Mouse (Mus musculus): ENCODE data around the gene Fut9.

Fut9 gene

GRCm38 (mm10) chr4:25658792-25659191 is 141.3 kb downstream of the Fut9 start:
- ChIA-PET CTCF (no interaction called here), POLR2A (no interaction called here)

- ChIA-PET CTCF (no interaction called here), POLR2A (no interaction called here)
Measured at GRCm38 (mm10) chr4:25651902-25652301, 148.1 kb downstream of the Fut9 start.

GRCm38 (mm10) chr4:25648107-25648506 is 151.9 kb downstream of the Fut9 start:
- POLR2A ChIA-PET = interaction anchor here in 1 of 4 experiments (1.6 kb wide), 1 partner anchor 10 kb away, joined by 6 read pairs; no protein-coding TSS in a partner anchor
- CTCF ChIA-PET = no interaction called here

- POLR2A ChIA-PET = interaction anchor here in 1 of 4 experiments (0.5 to 1.6 kb wide), 3 partner anchors 10 to 308 kb away, joined by 6 to 7 read pairs (median 6); no protein-coding TSS in a partner anchor
- CTCF ChIA-PET = no interaction called here
Measured at GRCm38 (mm10) chr4:25647593-25647992, 152.5 kb downstream of the Fut9 start.

- ChIA-PET CTCF (no interaction called here), POLR2A (no interaction called here)
Measured at GRCm38 (mm10) chr4:25645580-25645979, 154.5 kb downstream of the Fut9 start.

GRCm38 (mm10) chr4:25641993-25642392 is 158.1 kb downstream of the Fut9 start:
- POLR2A ChIA-PET = no interaction called here
- CTCF ChIA-PET = no interaction called here

GRCm38 (mm10) chr4:25633262-25633661 is 166.8 kb downstream of the Fut9 start:
- ChIA-PET CTCF (no interaction called here), POLR2A (no interaction called here)

- ChIA-PET POLR2A (no interaction called here), CTCF (no interaction called here)
Measured at GRCm38 (mm10) chr4:25628113-25628512, 171.9 kb downstream of the Fut9 start.

GRCm38 (mm10) chr4:25627467-25627866 is 172.6 kb downstream of the Fut9 start:
- ChIA-PET POLR2A (no interaction called here), CTCF (no interaction called here)

GRCm38 (mm10) chr4:25627039-25627438 is 173.0 kb downstream of the Fut9 start:
- ChIA-PET CTCF (no interaction called here), POLR2A (interaction anchor here in 1 of 4 experiments (0.7 kb wide), 1 partner anchor 23 kb away, joined by 3 read pairs; no protein-coding TSS in a partner anchor)

- CTCF ChIA-PET = no interaction called here
- POLR2A ChIA-PET = no interaction called here
Measured at GRCm38 (mm10) chr4:25623176-25623575, 176.9 kb downstream of the Fut9 start.

GRCm38 (mm10) chr4:25617301-25617700 is 182.7 kb downstream of the Fut9 start:
- ChIA-PET POLR2A (no interaction called here), CTCF (no interaction called here)

GRCm38 (mm10) chr4:25613426-25613825 is 186.6 kb downstream of the Fut9 start:
- CTCF ChIA-PET = no interaction called here
- POLR2A ChIA-PET = interaction anchor here in 1 of 4 experiments (0.8 kb wide), 1 partner anchor 186 kb away, joined by 3 read pairs; no protein-coding TSS in a partner anchor

- POLR2A ChIA-PET = no interaction called here
- CTCF ChIA-PET = no interaction called here
Measured at GRCm38 (mm10) chr4:25610481-25610880, 189.6 kb downstream of the Fut9 start.

- ChIA-PET CTCF (no interaction called here), POLR2A (no interaction called here)
Measured at GRCm38 (mm10) chr4:25593218-25593617, 206.8 kb downstream of the Fut9 start.

All from embryonic stem cell, embryonic (primary cell).